Mouse (Mus musculus): ENCODE measurements around the gene Spata13. TPM values are rescaled to one million over a fixed set of nuclear protein-coding genes. Genes with fewer than 3 reads are reported as not detected.
A peak's percentile ranks its signal among the peaks of the same experiment; 100 is the strongest.

The Spata13 gene
- polyA plus RNA-seq, 1 experiment from 2014 or later: 31.6 TPM

DNA sequence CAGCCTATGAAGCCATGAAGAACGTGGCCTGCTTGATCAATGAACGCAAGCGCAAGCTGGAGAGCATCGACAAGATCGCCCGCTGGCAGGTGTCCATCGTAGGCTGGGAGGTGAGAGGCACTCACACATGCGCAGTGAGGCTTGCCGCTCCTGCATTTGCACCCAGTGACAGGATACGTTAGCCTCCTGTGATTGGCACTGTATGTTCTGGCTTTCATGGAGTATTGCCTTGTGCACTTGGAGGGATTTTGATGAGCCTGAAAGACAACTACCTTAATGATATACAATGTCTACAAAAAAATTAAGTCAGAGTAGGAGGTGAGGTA, 120.0 kb downstream of the Spata13 start:
- 77% methylated on average over 10 of the region's 10 CpGs for WGBS
- ATAC-seq (ENCODE audit: low FRiP score, low TSS enrichment) (no peak), DNase-seq (peak; percentile 56)
- Histone ChIP-seq H3K27ac (replicated peaks; ENCODE audit: low read depth, low read length) (no peak overlapping the region), H3K4me1 (ENCODE audit: control insufficient read depth, insufficient read depth, low read length) (no peaks in the 10 kb centered on the region), H3K4me3 (replicated peaks; ENCODE audit: low read depth, low read length) (no peak overlapping the region), H3K9me3 (ENCODE audit: control insufficient read depth, low read length) (no peaks in the 10 kb centered on the region), H3K9ac (replicated peaks; ENCODE audit: low read length) (no peak overlapping the region), H3K27me3 (ENCODE audit: control insufficient read depth, insufficient read depth, low read length) (no peaks in the 10 kb centered on the region), H3K36me3 (ENCODE audit: control insufficient read depth, insufficient read depth, low read length) (peaks cover 49% of the 10 kb centered on the region), H3K4me2 (ENCODE audit: low read length) (no peak overlapping the region)

- Histone ChIP-seq H3K9ac (replicated peaks; ENCODE audit: low read length) (no peak overlapping the region), H3K27ac (replicated peaks; ENCODE audit: low read depth, low read length) (no peak overlapping the region), H3K4me2 (ENCODE audit: low read length) (no peak overlapping the region), H3K4me3 (replicated peaks; ENCODE audit: low read depth, low read length) (no peak overlapping the region), H3K36me3 (ENCODE audit: control insufficient read depth, insufficient read depth, low read length) (peaks cover 51% of the 10 kb centered on the region), H3K4me1 (ENCODE audit: control insufficient read depth, insufficient read depth, low read length) (no peaks in the 10 kb centered on the region), H3K9me3 (ENCODE audit: control insufficient read depth, low read length) (no peaks in the 10 kb centered on the region), H3K27me3 (ENCODE audit: control insufficient read depth, insufficient read depth, low read length) (no peaks in the 10 kb centered on the region)
- WGBS: 98% methylated on average over 5 of the region's 5 CpGs
- ATAC-seq (ENCODE audit: low FRiP score, low TSS enrichment): no peak
- no peak for DNase-seq
These were observed 120.9 kb downstream of the Spata13 start for GRCm38 (mm10) chr14:60754656-60755055.

DNA sequence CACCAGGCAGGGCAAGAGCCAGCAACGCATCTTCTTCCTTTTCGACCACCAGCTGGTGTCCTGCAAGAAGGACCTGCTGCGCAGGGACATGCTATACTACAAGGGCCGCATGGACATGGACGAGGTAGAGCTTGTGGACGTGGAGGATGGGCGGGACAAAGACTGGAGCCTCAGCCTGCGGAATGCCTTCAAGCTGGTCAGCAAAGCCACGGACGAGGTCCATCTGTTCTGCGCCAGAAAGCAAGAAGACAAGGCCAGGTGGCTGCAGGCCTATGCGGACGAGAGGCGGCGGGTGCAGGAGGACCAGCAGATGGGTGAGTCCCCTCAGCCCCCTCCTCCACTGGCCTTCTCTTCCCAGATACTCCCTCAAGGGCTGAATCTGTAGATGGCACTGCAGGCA, 122.5 kb downstream of the Spata13 start:
- no peaks in the 10 kb centered on the region for H3K9me3 ChIP-seq (ENCODE audit: control insufficient read depth, low read length)
- H3K27ac ChIP-seq (replicated peaks; ENCODE audit: low read depth, low read length): no peak overlapping the region
- peaks cover 61% of the 10 kb centered on the region for H3K36me3 ChIP-seq (ENCODE audit: control insufficient read depth, insufficient read depth, low read length)
- DNase-seq: no peak
- H3K4me3 ChIP-seq (replicated peaks; ENCODE audit: low read depth, low read length): no peak overlapping the region
- no peak overlapping the region for H3K9ac ChIP-seq (replicated peaks; ENCODE audit: low read length)
- H3K4me2 ChIP-seq (ENCODE audit: low read length): no peak overlapping the region
- WGBS: 96% methylated on average over 15 of the region's 15 CpGs
- H3K27me3 ChIP-seq (ENCODE audit: control insufficient read depth, insufficient read depth, low read length): no peaks in the 10 kb centered on the region
- ATAC-seq (ENCODE audit: low FRiP score, low TSS enrichment): no peak
- H3K4me1 ChIP-seq (ENCODE audit: control insufficient read depth, insufficient read depth, low read length): no peaks in the 10 kb centered on the region

DNA sequence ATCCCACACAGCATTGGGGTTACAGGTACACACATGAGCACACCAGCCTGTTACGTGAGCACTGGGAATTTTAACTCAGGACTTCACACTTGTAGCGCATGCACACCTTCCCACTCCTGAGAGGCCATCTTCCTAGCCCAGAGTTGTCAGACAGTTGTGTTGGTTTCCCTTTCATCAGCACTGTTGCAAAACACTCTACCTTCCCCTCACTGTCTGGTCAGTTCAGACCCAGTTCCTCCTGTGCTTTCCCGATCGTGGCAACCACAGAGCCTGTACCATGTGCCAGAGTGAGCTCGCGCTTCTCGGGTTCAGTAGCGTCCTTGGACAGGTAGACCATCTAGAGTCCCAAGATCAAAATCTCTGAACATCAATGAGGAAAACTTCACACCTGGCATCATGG, 123.5 kb downstream of the Spata13 start:
- 97% methylated on average over 8 of the region's 8 CpGs for WGBS
- Histone ChIP-seq H3K4me1 (ENCODE audit: control insufficient read depth, insufficient read depth, low read length) (no peaks in the 10 kb centered on the region), H3K36me3 (ENCODE audit: control insufficient read depth, insufficient read depth, low read length) (peaks cover 66% of the 10 kb centered on the region), H3K27me3 (ENCODE audit: control insufficient read depth, insufficient read depth, low read length) (no peaks in the 10 kb centered on the region), H3K9ac (replicated peaks; ENCODE audit: low read length) (no peak overlapping the region), H3K27ac (replicated peaks; ENCODE audit: low read depth, low read length) (no peak overlapping the region), H3K4me3 (replicated peaks; ENCODE audit: low read depth, low read length) (no peak overlapping the region), H3K9me3 (ENCODE audit: control insufficient read depth, low read length) (no peaks in the 10 kb centered on the region), H3K4me2 (ENCODE audit: low read length) (no peak overlapping the region)
- DNase-seq (no peak), ATAC-seq (ENCODE audit: low FRiP score, low TSS enrichment) (no peak)

GRCm38 (mm10) chr14:60757722-60758121, 123.9 kb downstream of the Spata13 start:
- Histone ChIP-seq H3K9me3 (ENCODE audit: control insufficient read depth, low read length) (no peaks in the 10 kb centered on the region), H3K4me1 (ENCODE audit: control insufficient read depth, insufficient read depth, low read length) (no peaks in the 10 kb centered on the region), H3K4me3 (replicated peaks; ENCODE audit: low read depth, low read length) (no peak overlapping the region), H3K4me2 (ENCODE audit: low read length) (no peak overlapping the region), H3K36me3 (ENCODE audit: control insufficient read depth, insufficient read depth, low read length) (peaks cover 66% of the 10 kb centered on the region), H3K9ac (replicated peaks; ENCODE audit: low read length) (no peak overlapping the region), H3K27me3 (ENCODE audit: control insufficient read depth, insufficient read depth, low read length) (no peaks in the 10 kb centered on the region), H3K27ac (replicated peaks; ENCODE audit: low read depth, low read length) (no peak overlapping the region)
- ATAC-seq (ENCODE audit: low FRiP score, low TSS enrichment) (no peak), DNase-seq (no peak)
- 98% methylated on average over 7 of the region's 7 CpGs for WGBS

- WGBS: 95% methylated on average over 8 of the region's 8 CpGs
- H3K36me3 ChIP-seq (ENCODE audit: control insufficient read depth, insufficient read depth, low read length): peaks cover 63% of the 10 kb centered on the region
- no peak for ATAC-seq (ENCODE audit: low FRiP score, low TSS enrichment)
These were observed 125.3 kb downstream of the Spata13 start for GRCm38 (mm10) chr14:60759097-60759496.

GRCm38 (mm10) chr14:60761801-60762200, 128.0 kb downstream of the Spata13 start:
- Histone ChIP-seq H3K36me3 (ENCODE audit: control insufficient read depth, insufficient read depth, low read length) (peaks cover 41% of the 10 kb centered on the region), H3K4me1 (ENCODE audit: control insufficient read depth, insufficient read depth, low read length) (no peaks in the 10 kb centered on the region), H3K27me3 (ENCODE audit: control insufficient read depth, insufficient read depth, low read length) (no peaks in the 10 kb centered on the region), H3K27ac (replicated peaks; ENCODE audit: low read depth, low read length) (no peak overlapping the region), H3K4me3 (replicated peaks; ENCODE audit: low read depth, low read length) (no peak overlapping the region), H3K4me2 (ENCODE audit: low read length) (no peak overlapping the region), H3K9ac (replicated peaks; ENCODE audit: low read length) (no peak overlapping the region), H3K9me3 (ENCODE audit: control insufficient read depth, low read length) (no peaks in the 10 kb centered on the region)
- DNase-seq (no peak), ATAC-seq (ENCODE audit: low FRiP score, low TSS enrichment) (no peak)
- WGBS: 73% methylated on average over 10 of the region's 10 CpGs

More at GRCm38 (mm10) chr14:60759097-60759496, 125.3 kb downstream of the Spata13 start:
- Histone ChIP-seq H3K4me1 (ENCODE audit: control insufficient read depth, insufficient read depth, low read length) (no peaks in the 10 kb centered on the region), H3K9ac (replicated peaks; ENCODE audit: low read length) (no peak overlapping the region), H3K9me3 (ENCODE audit: control insufficient read depth, low read length) (no peaks in the 10 kb centered on the region), H3K27ac (replicated peaks; ENCODE audit: low read depth, low read length) (no peak overlapping the region), H3K27me3 (ENCODE audit: control insufficient read depth, insufficient read depth, low read length) (no peaks in the 10 kb centered on the region), H3K4me2 (ENCODE audit: low read length) (no peak overlapping the region), H3K4me3 (replicated peaks; ENCODE audit: low read depth, low read length) (no peak overlapping the region)
- DNase-seq: no peak

- Histone ChIP-seq H3K4me2 (ENCODE audit: low read length) (no peak overlapping the region), H3K27me3 (ENCODE audit: control insufficient read depth, insufficient read depth, low read length) (no peaks in the 10 kb centered on the region), H3K4me3 (replicated peaks; ENCODE audit: low read depth, low read length) (no peak overlapping the region), H3K9me3 (ENCODE audit: control insufficient read depth, low read length) (no peaks in the 10 kb centered on the region), H3K27ac (replicated peaks; ENCODE audit: low read depth, low read length) (no peak overlapping the region), H3K9ac (replicated peaks; ENCODE audit: low read length) (no peak overlapping the region), H3K4me1 (ENCODE audit: control insufficient read depth, insufficient read depth, low read length) (no peaks in the 10 kb centered on the region), H3K36me3 (ENCODE audit: control insufficient read depth, insufficient read depth, low read length) (peaks cover 36% of the 10 kb centered on the region)
- no peak for ATAC-seq (ENCODE audit: low FRiP score, low TSS enrichment)
- DNase-seq: no peak
- 87% methylated on average over 7 of the region's 7 CpGs for WGBS
These were observed 129.0 kb downstream of the Spata13 start for GRCm38 (mm10) chr14:60762754-60763153.

GRCm38 (mm10) chr14:60763746-60764145, 129.9 kb downstream of the Spata13 start:
- no peak for ATAC-seq (ENCODE audit: low FRiP score, low TSS enrichment)
- H3K27ac ChIP-seq (replicated peaks; ENCODE audit: low read depth, low read length): no peak overlapping the region
- no peak for DNase-seq
- H3K36me3 ChIP-seq (ENCODE audit: control insufficient read depth, insufficient read depth, low read length): peaks cover 26% of the 10 kb centered on the region
- H3K4me1 ChIP-seq (ENCODE audit: control insufficient read depth, insufficient read depth, low read length): no peaks in the 10 kb centered on the region
- H3K4me2 ChIP-seq (ENCODE audit: low read length): no peak overlapping the region
- H3K9me3 ChIP-seq (ENCODE audit: control insufficient read depth, low read length): no peaks in the 10 kb centered on the region
- no peak overlapping the region for H3K4me3 ChIP-seq (replicated peaks; ENCODE audit: low read depth, low read length)
- WGBS: 93% methylated on average over 5 of the region's 5 CpGs
- H3K27me3 ChIP-seq (ENCODE audit: control insufficient read depth, insufficient read depth, low read length): no peaks in the 10 kb centered on the region
- H3K9ac ChIP-seq (replicated peaks; ENCODE audit: low read length): no peak overlapping the region
